Mouse (Mus musculus): ENCODE measurements around the gene Gas7.

GRCm38 (mm10) chr11:67728726-67729125 lies 273.5 kb downstream of the Gas7 start:
- TF ChIP-seq CTCF (conservative IDR thresholded peaks at IDR 0.05; ENCODE audit: insufficient read depth, insufficient read length, low read depth, low read length) (no peak), POLR2A (IDR thresholded peaks at IDR 0.05; ENCODE audit: low read depth, low read length) (no peak)
